8 mouse cellular contexts compared by ENCODE assay signal in genomic region chr6:30048501-30049353, GRCm38 (mm10). TPM values are rescaled to one million over a fixed set of nuclear protein-coding genes. Genes with fewer than 3 reads are reported as not detected.
DNase-seq lines count a peak whose midpoint lies in the region; ATAC-seq and TF ChIP-seq lines count a peak whose summit lies in the region.

No protein-coding gene starts in this region.

- H3K4me3 ChIP-seq in cerebellum, adult 2 months (replicated peaks; ENCODE audit: insufficient read depth, low read depth, low read length): peak overlapping the region; percentile 93
- H3K4me3 ChIP-seq in forebrain, postnatal 0 days (ENCODE audit: low read depth, low read length): peak overlapping the region; percentile 95

- TF ChIP-seq CTCF in cerebellum, adult 2 months (IDR thresholded peaks at IDR 0.05; ENCODE audit: borderline replicate concordance, insufficient read depth, low read depth, low read length): no peak
- no peak for TF ChIP-seq CTCF in forebrain, postnatal 0 days (IDR thresholded peaks at IDR 0.05; ENCODE audit: low read depth)

- H3K4me1 ChIP-seq in cerebellum, adult 2 months (ENCODE audit: control insufficient read depth, insufficient read depth, low read length): peaks cover 5% of the 10 kb centered on the region; the same call in 1 of the 2 replicates
- peaks cover 26% of the 10 kb centered on the region for H3K4me1 ChIP-seq in forebrain, postnatal 0 days (ENCODE audit: insufficient read depth)

- peak; percentile 58 for DNase-seq in MN1 (ENCODE audit: low spot score)
- peak; percentile 64 to 66 for DNase-seq in cerebellum, adult 2 months
- DNase-seq in forebrain, postnatal 0 days: peak; percentile 55
- peak; percentile 74 for DNase-seq in heart, postnatal 4 days
- DNase-seq in layer of hippocampus, adult 8-10 months (ENCODE audit: low spot score in 2 of 2): peak; percentile 34 to 35
- DNase-seq in lung, postnatal 10 days: peak; percentile 73
- peak; percentile 67 for DNase-seq in ovary, postnatal 36 days (ENCODE audit: low spot score)
- peak; percentile 72 for DNase-seq in thymus, postnatal 14 days

- TF ChIP-seq POLR2A in cerebellum, adult 2 months (IDR thresholded peaks at IDR 0.05; ENCODE audit: borderline replicate concordance, insufficient read depth, low read length): no peak

- H3K36me3 ChIP-seq in forebrain, postnatal 0 days (ENCODE audit: insufficient read depth): peaks cover 2% of the 10 kb centered on the region; the same call in 1 of the 2 replicates

- peak overlapping the region; percentile 99 for H3K9ac ChIP-seq in forebrain, postnatal 0 days

- H3K9me3 ChIP-seq in forebrain, postnatal 0 days (ENCODE audit: low read length): no peaks in the 10 kb centered on the region

- H3K27me3 ChIP-seq in cerebellum, adult 2 months (ENCODE audit: control insufficient read depth, insufficient read depth, low read length): no peaks in the 10 kb centered on the region
- H3K27me3 ChIP-seq in forebrain, postnatal 0 days (ENCODE audit: insufficient read depth, low read length): no peaks in the 10 kb centered on the region

- H3K27ac ChIP-seq in cerebellum, adult 2 months (ENCODE audit: insufficient read depth, low read length): peak overlapping the region; percentile 90
- peak overlapping the region; percentile 100 for H3K27ac ChIP-seq in forebrain, postnatal 0 days (ENCODE audit: low read depth, low read length)

- peak overlapping the region; percentile 79 for H3K4me2 ChIP-seq in forebrain, postnatal 0 days (ENCODE audit: low read depth)

- 2% methylated on average over 49 of the region's 54 CpGs for WGBS in cerebellum, adult 2 months
- 4% methylated on average over 45 of the region's 54 CpGs for WGBS in forebrain, postnatal 0 days

- ATAC-seq in forebrain, postnatal 0 days: peak; percentile 32; the same call in 1 of the 2 replicates

RNA-seq across cellular contexts. Expression of gene Nrf1, which starts 0.9 kb away (rescaled TPM):
- polyA plus RNA-seq in cerebellum, adult 2 months (2012; rRNA removed): 29.3 and 29.6 TPM in 2 replicates
- 39.4 and 53.6 TPM in 2 replicates for total RNA-seq in forebrain, postnatal 0 days (2014; rRNA removed)
- polyA plus RNA-seq in forebrain, postnatal 0 days (2015; fragmentation: Nextera tagmentation; extraction: Ambion mirVana): 20.8 and 23.8 TPM in 2 replicates
- 10 to 100 TPM; 25.7 to 33.2 TPM for total RNA-seq in heart, postnatal 4 days (2021)
- 10 to 100 TPM; 20.6 to 25.5 (median 24.2) TPM for total RNA-seq in layer of hippocampus, adult 8-10 months (2022)

Comparison
In these comparisons a context has a peak if more than half of its experiments do, and no peak if none do; other contexts are left out.
1. Peak in every context shown above with its lines: DNase-seq, ATAC-seq, H3K4me3 ChIP-seq and H3K27ac ChIP-seq.